Mouse (Mus musculus): ENCODE results near the gene Cnnm3.
"Not testable (repeated sequence)": the region's sequence is repeated elsewhere in the genome, so short reads cannot be mapped to it uniquely, and the experiment has no call there.

GRCm38 (mm10) chr1:36536783-36537182, 25.1 kb downstream of the Cnnm3 start, which contains the start of gene Ankrd23:
- TF ChIP-seq POLR2A (IDR thresholded peaks at IDR 0.05; ENCODE audit: control insufficient read depth, low read depth, low read length); CTCF (IDR thresholded peaks at IDR 0.05; ENCODE audit: control insufficient read depth, insufficient read depth, insufficient replicate concordance, low read depth, low read length): not testable (repeated sequence)

All from testis, adult 2 months (tissue).